Mouse (Mus musculus): ENCODE data around the gene Myh8. TPM values are rescaled to one million over a fixed set of nuclear protein-coding genes. Genes with fewer than 3 reads are reported as not detected.

The Myh8 gene
- polyA plus RNA-seq (2016; fragmentation: Nextera tagmentation; extraction: Ambion mirVana): 0.27 and 0.39 TPM in 2 replicates

DNA sequence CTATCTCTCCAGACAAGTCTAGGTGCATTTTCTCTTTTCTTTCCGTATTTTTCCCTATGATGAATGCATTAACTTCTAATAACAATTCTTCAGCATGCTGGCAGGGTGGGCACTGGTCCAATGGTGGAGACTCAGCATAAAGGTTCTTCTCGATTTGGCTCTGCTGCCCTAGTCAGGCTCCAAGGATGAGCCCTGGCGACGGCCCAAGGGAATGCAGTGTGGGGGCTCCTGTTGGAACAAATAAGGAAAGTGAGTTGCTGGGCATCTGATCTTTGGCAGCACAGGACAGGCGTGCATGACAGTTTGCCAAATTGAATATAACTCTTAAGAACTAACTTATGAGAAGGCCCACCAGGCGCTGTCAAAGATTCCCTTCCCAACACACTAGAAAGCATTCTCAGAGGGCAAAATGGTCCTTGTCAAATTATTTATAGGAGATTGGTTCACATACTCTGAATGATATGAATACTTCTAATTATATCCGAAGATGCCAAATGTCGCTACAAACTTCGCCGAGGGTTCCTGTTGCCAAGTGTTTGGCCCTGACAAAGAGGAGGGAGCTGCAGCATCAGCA lies at the start of gene Myh8:
Gene Myh8, plus strand, starts transcription at position 524 of the 574 bp plus-strand sequence.
- WGBS: 89% methylated on average over 10 of the region's 10 CpGs
- no peak within 1 kb of the TSS for H3K27ac ChIP-seq (replicated peaks)
- no peak for ATAC-seq (ENCODE audit: low FRiP score, low read depth)

DNA sequence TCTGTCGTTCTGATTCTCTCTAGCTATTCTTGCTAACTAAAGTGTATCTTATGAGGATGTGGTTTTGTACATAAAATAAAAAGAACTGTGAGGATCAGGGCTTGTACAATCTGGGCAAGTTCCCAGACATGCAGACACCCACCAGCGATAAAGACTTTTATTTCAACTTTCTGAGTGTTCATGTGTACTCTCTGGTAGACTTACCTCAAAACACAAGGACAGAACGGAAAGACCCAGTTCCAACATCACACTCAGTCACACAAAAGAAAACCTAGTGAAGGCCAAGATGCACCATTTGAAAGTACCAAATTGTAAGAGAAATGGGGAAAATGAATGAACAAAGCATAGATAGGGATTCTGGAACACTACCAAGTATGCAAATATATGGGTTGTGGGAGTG lies 48.2 kb upstream of the Myh8 start:
- H3K9ac ChIP-seq (replicated peaks): no peak overlapping the region
- H3K36me3 ChIP-seq: no peaks in the 10 kb centered on the region
- no peak overlapping the region for H3K4me3 ChIP-seq
- no peak for ATAC-seq (ENCODE audit: low FRiP score, low read depth)
- H3K27me3 ChIP-seq: no peaks in the 10 kb centered on the region
- H3K27ac ChIP-seq (replicated peaks): no peak overlapping the region
- WGBS: 93% methylated on average over 3 of the region's 3 CpGs
- no peaks in the 10 kb centered on the region for H3K9me3 ChIP-seq
- H3K4me1 ChIP-seq: no peaks in the 10 kb centered on the region
- H3K4me2 ChIP-seq (replicated peaks): no peak overlapping the region

More for the DNA sequence above, at the start of gene Myh8:
- Histone ChIP-seq H3K4me1 (no peaks in the 10 kb centered on the region), H3K4me3 (no peak within 1 kb of the TSS), H3K27me3 (no peaks in the 10 kb centered on the region), H3K4me2 (replicated peaks) (no peak within 1 kb of the TSS), H3K9me3 (no peaks in the 10 kb centered on the region), H3K36me3 (no peaks in the 10 kb centered on the region), H3K9ac (replicated peaks) (no peak within 1 kb of the TSS)

DNA sequence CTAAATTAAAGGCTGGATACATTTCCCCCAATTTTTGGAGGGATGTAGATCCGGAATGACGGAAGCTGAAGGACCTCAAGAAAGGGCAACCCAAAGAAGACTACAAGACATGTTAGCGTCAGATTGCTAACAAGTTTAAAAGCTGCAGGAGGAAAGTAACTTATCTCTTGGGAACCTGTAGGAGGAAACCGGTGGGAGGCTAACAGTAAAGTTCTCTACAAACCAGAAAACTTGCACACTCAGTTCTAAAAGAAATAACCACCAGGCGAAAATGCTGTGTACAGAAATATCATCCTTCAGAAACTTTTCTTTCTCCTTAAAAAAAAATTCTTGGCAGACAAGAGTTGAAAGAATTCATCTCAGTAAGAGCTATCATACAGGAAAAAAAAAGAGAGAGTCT lies 47.8 kb upstream of the Myh8 start:
- H3K9me3 ChIP-seq: no peaks in the 10 kb centered on the region
- H3K9ac ChIP-seq (replicated peaks): no peak overlapping the region
- H3K27me3 ChIP-seq: no peaks in the 10 kb centered on the region
- H3K4me3 ChIP-seq: no peak overlapping the region
- no peaks in the 10 kb centered on the region for H3K36me3 ChIP-seq
- 84% methylated on average over 5 of the region's 5 CpGs for WGBS
- H3K27ac ChIP-seq (replicated peaks): no peak overlapping the region
- no peak for ATAC-seq (ENCODE audit: low FRiP score, low read depth)
- H3K4me2 ChIP-seq (replicated peaks): no peak overlapping the region
- no peaks in the 10 kb centered on the region for H3K4me1 ChIP-seq

DNA sequence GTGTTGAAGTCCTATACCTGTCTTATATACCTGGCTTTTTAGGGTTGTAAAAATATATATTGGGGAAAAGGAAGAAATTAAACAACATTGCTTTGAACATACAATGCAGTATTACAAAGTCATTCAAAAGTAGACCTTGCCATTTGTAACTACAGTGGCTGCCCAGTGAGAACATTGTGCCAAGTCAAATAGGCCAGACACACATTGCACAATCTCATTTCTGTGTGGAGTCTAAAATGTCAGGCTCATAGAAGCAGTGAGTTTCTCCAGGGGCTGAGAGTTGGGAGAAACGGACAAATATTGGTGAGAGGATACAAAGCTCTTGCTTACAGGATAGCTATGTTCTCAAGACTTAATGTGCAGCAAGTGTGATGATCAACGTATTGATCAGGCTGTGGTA lies 47.0 kb upstream of the Myh8 start:
- 88% methylated on average over 2 of the region's 2 CpGs for WGBS
- Histone ChIP-seq H3K4me3 (no peak overlapping the region), H3K9ac (replicated peaks) (no peak overlapping the region), H3K9me3 (no peaks in the 10 kb centered on the region), H3K27ac (replicated peaks) (no peak overlapping the region), H3K4me1 (no peaks in the 10 kb centered on the region), H3K27me3 (no peaks in the 10 kb centered on the region), H3K4me2 (replicated peaks) (no peak overlapping the region), H3K36me3 (no peaks in the 10 kb centered on the region)
- ATAC-seq (ENCODE audit: low FRiP score, low read depth): no peak

DNA sequence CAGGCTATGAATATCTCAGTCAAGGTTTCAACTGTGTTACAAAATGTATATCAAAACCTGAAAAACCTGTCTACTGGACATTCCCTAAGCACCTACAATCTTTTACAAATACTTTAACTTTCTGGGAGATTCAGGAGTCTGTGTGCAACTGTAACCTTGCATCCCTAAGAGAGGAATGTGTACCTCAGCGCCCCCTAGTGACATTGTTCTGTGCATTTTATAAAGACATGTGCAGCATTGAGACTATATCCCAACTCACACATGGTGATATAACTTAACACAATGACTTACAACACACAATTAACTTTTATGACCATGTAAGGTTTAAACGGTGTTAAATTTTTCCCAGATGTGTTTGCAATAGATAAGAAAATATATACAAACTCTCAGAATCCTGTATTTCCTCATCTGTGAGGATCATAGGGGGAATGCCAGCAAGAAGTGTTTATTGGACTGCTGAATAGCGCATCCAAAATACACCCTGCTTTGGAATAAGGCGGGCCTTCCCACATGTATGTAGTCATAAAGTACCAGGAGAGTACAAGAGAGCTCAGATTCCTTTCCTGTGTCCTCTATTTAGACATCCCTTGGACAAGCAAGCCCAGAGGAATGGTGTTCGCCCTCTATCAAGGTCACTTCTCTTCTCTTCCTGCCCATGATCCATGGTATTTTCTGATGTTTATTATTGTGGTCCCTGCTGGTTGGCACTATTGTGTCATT lies 41.1 kb upstream of the Myh8 start:
- H3K4me2 ChIP-seq (replicated peaks): no peak overlapping the region
- no peak overlapping the region for H3K27ac ChIP-seq (replicated peaks)
- no peaks in the 10 kb centered on the region for H3K27me3 ChIP-seq
- 69% methylated on average over 5 of the region's 5 CpGs for WGBS
- H3K4me3 ChIP-seq: no peak overlapping the region
- no peak for ATAC-seq (ENCODE audit: low FRiP score, low read depth)
- no peaks in the 10 kb centered on the region for H3K36me3 ChIP-seq
- no peaks in the 10 kb centered on the region for H3K4me1 ChIP-seq
- no peak overlapping the region for H3K9ac ChIP-seq (replicated peaks)
- H3K9me3 ChIP-seq: no peaks in the 10 kb centered on the region

DNA sequence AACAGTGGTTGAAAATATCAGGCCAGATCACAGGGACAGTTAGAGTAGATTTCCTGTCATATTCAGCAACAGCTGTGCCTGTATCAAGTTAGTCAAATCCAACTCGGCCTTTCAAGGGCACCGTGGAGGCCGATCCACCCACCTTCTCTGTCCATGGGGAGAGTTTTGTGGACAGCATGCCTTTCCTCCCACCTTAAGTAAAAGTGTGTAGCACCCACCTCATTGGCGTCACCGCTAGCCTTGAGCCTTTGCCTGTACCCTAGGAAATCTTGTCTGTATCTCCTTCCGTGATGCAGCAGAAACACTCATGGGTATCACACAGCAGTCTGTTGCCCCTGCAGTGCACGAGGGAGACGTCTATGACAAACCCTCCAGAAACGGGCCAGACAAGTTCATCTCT lies 40.1 kb upstream of the Myh8 start:
- no peak for ATAC-seq (ENCODE audit: low FRiP score, low read depth)
- Histone ChIP-seq H3K27ac (replicated peaks) (no peak overlapping the region), H3K4me3 (no peak overlapping the region), H3K9me3 (no peaks in the 10 kb centered on the region), H3K4me1 (no peaks in the 10 kb centered on the region), H3K36me3 (no peaks in the 10 kb centered on the region), H3K9ac (replicated peaks) (no peak overlapping the region), H3K4me2 (replicated peaks) (no peak overlapping the region), H3K27me3 (no peaks in the 10 kb centered on the region)
- 92% methylated on average over 9 of the region's 9 CpGs for WGBS

DNA sequence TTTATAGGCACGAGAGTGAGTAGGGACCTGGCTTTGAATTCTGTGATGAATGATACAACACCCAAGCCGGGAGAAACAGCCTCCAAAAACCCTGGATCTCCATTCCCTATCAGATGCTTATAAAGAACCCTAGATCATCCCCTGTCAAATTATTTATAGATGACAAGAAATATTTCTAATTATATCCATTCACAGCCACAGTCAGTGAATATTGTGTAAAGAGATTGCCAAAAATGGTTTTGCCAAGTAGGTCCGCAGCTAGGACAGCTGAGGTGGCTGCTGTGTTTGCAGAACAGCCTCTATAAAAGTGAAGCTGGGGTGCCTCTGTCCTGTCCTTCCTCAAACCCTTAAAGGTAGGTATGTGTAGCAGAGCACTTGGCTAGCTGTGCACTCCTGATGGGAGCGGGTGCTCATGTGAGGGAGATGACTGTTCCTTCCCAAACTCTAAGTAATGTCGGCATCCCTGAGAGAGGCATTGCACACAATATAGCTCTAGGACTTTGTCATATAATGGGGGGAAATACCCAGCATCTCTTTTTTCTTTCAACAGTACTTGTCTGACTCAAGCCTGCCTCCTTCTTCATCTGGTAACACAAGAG lies 39.3 kb upstream of the Myh8 start, which contains the start of gene Myh4:
Gene Myh4, plus strand, starts transcription at position 549 of the 599 bp plus-strand sequence.
- WGBS: 79% methylated on average over 5 of the region's 5 CpGs
- H3K27ac ChIP-seq (replicated peaks): no peak within 1 kb of the TSS

DNA sequence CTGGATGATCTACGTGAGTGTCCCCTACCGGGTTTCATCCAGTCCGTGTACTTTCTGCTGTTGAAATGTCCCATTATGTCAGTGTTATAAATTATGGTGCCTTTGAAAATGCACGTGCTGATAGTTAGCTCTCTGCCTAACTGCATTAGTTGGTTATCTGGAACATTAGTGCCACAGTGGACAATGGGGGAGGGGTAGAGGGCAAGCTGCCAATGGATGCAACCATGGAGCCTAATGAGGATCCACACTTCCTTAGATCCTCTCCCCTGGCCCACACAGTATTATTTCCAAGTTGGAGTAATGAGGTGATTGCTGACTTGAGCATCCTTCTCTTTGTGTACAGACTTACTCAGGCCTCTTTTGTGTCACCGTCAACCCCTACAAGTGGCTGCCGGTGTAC lies 35.9 kb upstream of the Myh8 start:
- ATAC-seq (ENCODE audit: low FRiP score, low read depth): no peak

More for the DNA sequence above, 39.3 kb upstream of the Myh8 start, which contains the start of gene Myh4:
- Histone ChIP-seq H3K36me3 (no peaks in the 10 kb centered on the region), H3K4me3 (no peak within 1 kb of the TSS), H3K9me3 (no peaks in the 10 kb centered on the region), H3K9ac (replicated peaks) (no peak within 1 kb of the TSS), H3K4me1 (no peaks in the 10 kb centered on the region), H3K27me3 (no peaks in the 10 kb centered on the region), H3K4me2 (replicated peaks) (no peak within 1 kb of the TSS)
- ATAC-seq (ENCODE audit: low FRiP score, low read depth): no peak

DNA sequence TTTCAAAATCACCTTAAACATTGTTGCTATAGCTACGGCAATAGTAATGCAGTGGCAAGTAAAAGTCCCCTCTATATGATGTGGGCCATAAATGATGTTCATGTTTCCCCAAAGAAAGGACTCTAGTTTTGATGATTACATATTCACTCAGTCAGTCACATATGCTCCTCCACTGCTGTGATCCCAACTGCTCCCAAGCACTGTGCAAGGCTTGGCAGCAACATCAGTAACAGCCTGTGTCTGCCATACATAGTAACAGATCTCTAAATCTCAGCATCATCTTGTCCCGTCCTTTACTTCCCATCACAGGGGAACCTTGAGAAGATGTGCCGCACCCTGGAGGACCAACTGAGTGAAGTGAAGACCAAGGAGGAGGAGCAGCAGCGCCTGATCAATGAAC lies 23.2 kb upstream of the Myh8 start:
- Histone ChIP-seq H3K4me1 (no peaks in the 10 kb centered on the region), H3K4me3 (no peak overlapping the region), H3K36me3 (no peaks in the 10 kb centered on the region), H3K4me2 (replicated peaks) (no peak overlapping the region), H3K9ac (replicated peaks) (no peak overlapping the region), H3K27me3 (no peaks in the 10 kb centered on the region), H3K27ac (replicated peaks) (no peak overlapping the region), H3K9me3 (no peaks in the 10 kb centered on the region)
- WGBS: 93% methylated on average over 4 of the region's 4 CpGs
- ATAC-seq (ENCODE audit: low FRiP score, low read depth): no peak

More for the DNA sequence above, 35.9 kb upstream of the Myh8 start:
- no peaks in the 10 kb centered on the region for H3K9me3 ChIP-seq
- no peaks in the 10 kb centered on the region for H3K4me1 ChIP-seq
- no peak overlapping the region for H3K4me2 ChIP-seq (replicated peaks)
- H3K4me3 ChIP-seq: no peak overlapping the region
- no peaks in the 10 kb centered on the region for H3K36me3 ChIP-seq
- H3K27me3 ChIP-seq: no peaks in the 10 kb centered on the region
- WGBS: 96% methylated on average over 6 of the region's 6 CpGs
- H3K27ac ChIP-seq (replicated peaks): no peak overlapping the region
- no peak overlapping the region for H3K9ac ChIP-seq (replicated peaks)

DNA sequence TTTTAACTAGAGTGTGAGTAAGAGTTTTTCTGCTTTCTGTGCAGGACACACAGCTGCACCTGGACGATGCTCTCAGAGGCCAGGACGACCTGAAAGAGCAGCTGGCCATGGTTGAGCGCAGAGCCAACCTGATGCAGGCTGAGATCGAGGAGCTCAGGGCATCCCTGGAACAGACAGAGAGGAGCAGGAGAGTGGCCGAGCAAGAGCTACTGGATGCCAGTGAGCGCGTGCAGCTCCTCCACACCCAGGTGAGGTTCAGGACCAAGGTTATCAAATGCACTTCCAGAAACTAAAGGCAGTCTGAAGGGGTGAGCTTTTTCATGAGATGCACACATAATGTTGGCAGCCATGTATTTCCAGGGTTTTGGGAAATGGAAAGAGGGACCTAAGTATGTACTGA lies 19.9 kb upstream of the Myh8 start:
- H3K27ac ChIP-seq (replicated peaks): no peak overlapping the region
- no peak for ATAC-seq (ENCODE audit: low FRiP score, low read depth)
- no peak overlapping the region for H3K4me2 ChIP-seq (replicated peaks)
- H3K4me3 ChIP-seq: no peak overlapping the region
- H3K9me3 ChIP-seq: no peaks in the 10 kb centered on the region
- no peaks in the 10 kb centered on the region for H3K27me3 ChIP-seq
- 90% methylated on average over 7 of the region's 7 CpGs for WGBS
- no peaks in the 10 kb centered on the region for H3K4me1 ChIP-seq
- H3K9ac ChIP-seq (replicated peaks): no peak overlapping the region
- H3K36me3 ChIP-seq: no peaks in the 10 kb centered on the region

DNA sequence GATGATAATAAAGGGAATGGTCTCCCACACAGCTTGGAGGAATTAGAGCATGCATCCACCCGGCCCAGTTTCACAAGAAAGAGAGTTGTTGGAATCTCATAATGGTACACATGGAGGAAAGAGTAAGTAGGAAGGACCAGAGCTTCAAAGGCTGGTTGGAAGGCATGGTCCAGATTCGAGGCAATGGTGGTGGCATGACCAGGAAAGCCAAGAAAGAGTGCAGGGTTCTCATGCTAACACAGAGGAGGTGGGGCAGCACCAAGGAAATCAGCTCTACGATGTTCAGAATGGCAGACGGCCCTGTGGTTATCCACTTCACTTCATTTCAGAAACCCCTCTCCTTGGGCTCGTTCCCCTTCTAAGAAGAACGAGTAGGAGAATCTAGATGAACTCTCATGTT lies 16.0 kb upstream of the Myh8 start:
- Histone ChIP-seq H3K9ac (replicated peaks) (no peak overlapping the region), H3K36me3 (no peaks in the 10 kb centered on the region), H3K9me3 (no peaks in the 10 kb centered on the region), H3K4me3 (no peak overlapping the region), H3K27me3 (no peaks in the 10 kb centered on the region), H3K4me2 (replicated peaks) (no peak overlapping the region), H3K27ac (replicated peaks) (no peak overlapping the region), H3K4me1 (no peaks in the 10 kb centered on the region)
- no peak for ATAC-seq (ENCODE audit: low FRiP score, low read depth)
- 83% methylated on average over 6 of the region's 6 CpGs for WGBS

DNA sequence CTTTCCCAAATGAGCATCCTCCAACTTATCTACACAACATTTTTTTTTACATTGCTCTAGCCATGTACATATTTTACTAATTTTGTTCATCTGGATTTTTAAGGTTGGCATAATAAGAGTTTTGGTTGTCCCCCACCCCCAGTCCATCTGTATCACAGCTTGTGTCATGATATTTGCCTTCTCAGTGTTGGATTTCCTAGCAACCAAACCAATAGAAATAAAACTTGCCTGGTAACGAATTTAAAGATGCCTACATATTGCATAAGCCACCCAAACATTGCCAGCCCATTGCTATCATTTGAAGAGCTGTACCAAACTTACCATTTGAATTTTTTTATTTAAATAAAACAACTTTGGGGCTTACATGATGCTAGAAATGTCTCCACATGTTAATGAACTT lies 16.5 kb downstream of the Myh8 start:
- H3K4me1 ChIP-seq: no peaks in the 10 kb centered on the region
- no peaks in the 10 kb centered on the region for H3K36me3 ChIP-seq
- H3K27ac ChIP-seq (replicated peaks): no peak overlapping the region
- H3K9me3 ChIP-seq: no peaks in the 10 kb centered on the region
- H3K9ac ChIP-seq (replicated peaks): no peak overlapping the region
- H3K27me3 ChIP-seq: no peaks in the 10 kb centered on the region
- H3K4me3 ChIP-seq: no peak overlapping the region
- WGBS: 86% methylated on average over 1 of the region's 1 CpGs
- H3K4me2 ChIP-seq (replicated peaks): no peak overlapping the region
- no peak for ATAC-seq (ENCODE audit: low FRiP score, low read depth)

All from midbrain, embryonic 12.5 days (tissue).